Mouse (Mus musculus): ENCODE results near the gene Papolb. TPM values are rescaled to one million over a fixed set of nuclear protein-coding genes. Genes with fewer than 3 reads are reported as not detected.

Papolb gene
- polyA plus RNA-seq, 1 experiment, result not detected

GRCm38 (mm10) chr5:142504175-142504574 is 25.7 kb downstream of the Papolb start:
- Histone ChIP-seq H3K4me3 (ENCODE audit: extremely low read depth, insufficient read depth, insufficient read length) (no peak overlapping the region), H3K27me3 (ENCODE audit: control insufficient read depth, insufficient read depth, low read length) (no peaks in the 10 kb centered on the region), H3K4me1 (ENCODE audit: control insufficient read depth, insufficient read depth, insufficient read length) (no peaks in the 10 kb centered on the region), H3K27ac (ENCODE audit: insufficient read depth, low read length) (no peak overlapping the region), H3K36me3 (ENCODE audit: control insufficient read depth, insufficient read depth, low read length) (no peaks in the 10 kb centered on the region)
- DNase-seq (ENCODE audit: low read depth in 1 of 2, low spot score in 2 of 2), result no peak
- TF ChIP-seq CTCF (IDR thresholded peaks at IDR 0.05; ENCODE audit: extremely low read depth, insufficient read depth, insufficient read length, insufficient replicate concordance) (no peak), POLR2A (IDR thresholded peaks at IDR 0.05; ENCODE audit: low read depth, low read length) (no peak)
- WGBS, result 25% methylated on average over 3 of the region's 3 CpGs

- Histone ChIP-seq H3K27me3 (ENCODE audit: control insufficient read depth, insufficient read depth, low read length) (no peaks in the 10 kb centered on the region), H3K27ac (ENCODE audit: insufficient read depth, low read length) (no peak overlapping the region), H3K36me3 (ENCODE audit: control insufficient read depth, insufficient read depth, low read length) (no peaks in the 10 kb centered on the region), H3K4me1 (ENCODE audit: control insufficient read depth, insufficient read depth, insufficient read length) (no peaks in the 10 kb centered on the region), H3K4me3 (ENCODE audit: extremely low read depth, insufficient read depth, insufficient read length) (no peak overlapping the region)
- WGBS, result 7% methylated on average over 3 of the region's 3 CpGs
- TF ChIP-seq POLR2A (IDR thresholded peaks at IDR 0.05; ENCODE audit: low read depth, low read length) (no peak), CTCF (IDR thresholded peaks at IDR 0.05; ENCODE audit: extremely low read depth, insufficient read depth, insufficient read length, insufficient replicate concordance) (peak; percentile 51; the same call in 1 of the 2 replicates)
- peak; percentile 21 to 48 for DNase-seq (ENCODE audit: low read depth in 1 of 2, low spot score in 2 of 2)
Observed at GRCm38 (mm10) chr5:142502414-142502813, 27.5 kb downstream of the Papolb start.

DNA sequence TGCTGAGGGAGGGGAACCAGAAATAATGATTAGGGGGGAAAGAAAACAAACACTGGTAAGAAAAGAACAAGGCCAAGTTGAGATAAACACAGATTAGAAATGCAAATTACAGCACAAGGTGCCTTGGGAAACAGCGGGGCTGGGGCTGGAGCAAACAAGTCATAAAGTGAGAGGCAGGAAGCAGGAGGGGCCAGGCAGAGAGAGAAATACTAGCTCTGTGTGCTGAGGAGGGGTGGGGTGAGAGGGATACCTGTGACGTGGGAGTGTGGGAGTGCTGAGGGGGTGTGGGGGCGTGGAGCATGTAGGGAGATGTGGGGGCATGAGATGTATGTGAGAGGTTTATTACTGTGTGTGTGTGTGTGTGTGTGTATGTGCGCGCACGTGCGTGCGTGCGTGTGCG is 29.0 kb downstream of the Papolb start:
- 67% methylated on average over 10 of the region's 10 CpGs for WGBS
- no peak for TF ChIP-seq POLR2A (IDR thresholded peaks at IDR 0.05; ENCODE audit: low read depth, low read length)
- no peak for TF ChIP-seq CTCF (IDR thresholded peaks at IDR 0.05; ENCODE audit: extremely low read depth, insufficient read depth, insufficient read length, insufficient replicate concordance)

DNA sequence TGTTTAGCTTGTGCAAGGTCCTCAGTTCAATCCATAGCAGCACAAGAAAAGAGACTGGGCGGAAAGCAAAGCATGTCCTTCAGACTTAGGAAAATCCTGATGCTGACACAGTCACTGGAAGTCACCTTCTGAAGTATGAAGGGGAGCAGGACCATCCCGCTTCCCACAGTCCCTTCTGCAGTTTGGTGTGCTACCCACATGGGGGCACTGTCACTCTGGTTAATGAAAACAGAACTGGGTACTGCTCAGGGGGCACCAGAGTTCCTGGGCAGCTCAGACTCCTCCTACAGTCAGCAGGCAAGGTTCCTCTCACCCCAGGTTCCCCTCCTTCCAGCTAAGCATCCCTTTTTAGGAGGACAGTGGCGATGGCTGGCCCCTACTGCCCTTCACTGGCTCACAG is 30.9 kb downstream of the Papolb start:
- TF ChIP-seq POLR2A (IDR thresholded peaks at IDR 0.05; ENCODE audit: low read depth, low read length) (no peak), CTCF (IDR thresholded peaks at IDR 0.05; ENCODE audit: extremely low read depth, insufficient read depth, insufficient read length, insufficient replicate concordance) (peak; percentile 29; the same call in 1 of the 2 replicates)
- Histone ChIP-seq H3K36me3 (ENCODE audit: control insufficient read depth, insufficient read depth, low read length) (no peaks in the 10 kb centered on the region), H3K4me3 (ENCODE audit: extremely low read depth, insufficient read depth, insufficient read length) (no peak overlapping the region), H3K27ac (ENCODE audit: insufficient read depth, low read length) (no peak overlapping the region), H3K4me1 (ENCODE audit: control insufficient read depth, insufficient read depth, insufficient read length) (no peaks in the 10 kb centered on the region), H3K27me3 (ENCODE audit: control insufficient read depth, insufficient read depth, low read length) (no peaks in the 10 kb centered on the region)
- 40% methylated on average over 3 of the region's 3 CpGs for WGBS
- no peak for DNase-seq (ENCODE audit: low read depth in 1 of 2, low spot score in 2 of 2)

More for the DNA sequence above, 29.0 kb downstream of the Papolb start:
- H3K4me3 ChIP-seq (ENCODE audit: extremely low read depth, insufficient read depth, insufficient read length), result no peak overlapping the region
- H3K36me3 ChIP-seq (ENCODE audit: control insufficient read depth, insufficient read depth, low read length), result no peaks in the 10 kb centered on the region
- H3K27ac ChIP-seq (ENCODE audit: insufficient read depth, low read length), result no peak overlapping the region
- DNase-seq (ENCODE audit: low read depth in 1 of 2, low spot score in 2 of 2), result no peak
- H3K4me1 ChIP-seq (ENCODE audit: control insufficient read depth, insufficient read depth, insufficient read length), result no peaks in the 10 kb centered on the region
- no peaks in the 10 kb centered on the region for H3K27me3 ChIP-seq (ENCODE audit: control insufficient read depth, insufficient read depth, low read length)

- Histone ChIP-seq H3K27me3 (ENCODE audit: control insufficient read depth, insufficient read depth, low read length) (no peaks in the 10 kb centered on the region), H3K27ac (ENCODE audit: insufficient read depth, low read length) (no peak overlapping the region), H3K36me3 (ENCODE audit: control insufficient read depth, insufficient read depth, low read length) (no peaks in the 10 kb centered on the region), H3K4me3 (ENCODE audit: extremely low read depth, insufficient read depth, insufficient read length) (no peak overlapping the region), H3K4me1 (ENCODE audit: control insufficient read depth, insufficient read depth, insufficient read length) (no peaks in the 10 kb centered on the region)
- DNase-seq (ENCODE audit: low read depth in 1 of 2, low spot score in 2 of 2), result no peak
- 78% methylated on average over 14 of the region's 14 CpGs for WGBS
- TF ChIP-seq POLR2A (IDR thresholded peaks at IDR 0.05; ENCODE audit: low read depth, low read length) (no peak), CTCF (IDR thresholded peaks at IDR 0.05; ENCODE audit: extremely low read depth, insufficient read depth, insufficient read length, insufficient replicate concordance) (no peak)
Observed at GRCm38 (mm10) chr5:142495321-142496096, 34.4 kb downstream of the Papolb start.

DNA sequence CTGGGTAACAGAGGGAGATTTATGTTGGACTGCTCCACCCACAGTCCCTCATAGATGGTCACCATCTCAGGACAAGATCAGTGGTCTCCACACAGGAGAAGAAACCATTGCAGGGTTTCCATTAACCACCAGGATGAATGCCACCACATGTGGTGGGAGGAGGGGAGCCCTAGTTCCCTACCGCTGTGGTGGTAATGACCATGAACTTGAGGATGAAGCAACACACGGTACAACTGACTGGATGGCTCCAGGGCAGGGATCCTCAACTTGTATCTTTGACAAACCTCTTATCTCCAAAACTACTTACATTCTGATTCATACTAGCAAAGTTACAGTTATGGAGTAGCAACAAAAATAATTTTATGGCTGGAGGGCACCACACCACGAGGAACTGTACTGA is 36.6 kb downstream of the Papolb start:
- Histone ChIP-seq H3K27ac (ENCODE audit: insufficient read depth, low read length) (no peak overlapping the region), H3K36me3 (ENCODE audit: control insufficient read depth, insufficient read depth, low read length) (no peaks in the 10 kb centered on the region), H3K27me3 (ENCODE audit: control insufficient read depth, insufficient read depth, low read length) (no peaks in the 10 kb centered on the region), H3K4me3 (ENCODE audit: extremely low read depth, insufficient read depth, insufficient read length) (no peak overlapping the region), H3K4me1 (ENCODE audit: control insufficient read depth, insufficient read depth, insufficient read length) (no peaks in the 10 kb centered on the region)
- TF ChIP-seq CTCF (IDR thresholded peaks at IDR 0.05; ENCODE audit: extremely low read depth, insufficient read depth, insufficient read length, insufficient replicate concordance) (no peak), POLR2A (IDR thresholded peaks at IDR 0.05; ENCODE audit: low read depth, low read length) (no peak)
- DNase-seq (ENCODE audit: low read depth in 1 of 2, low spot score in 2 of 2), result no peak
- 77% methylated on average over 3 of the region's 3 CpGs for WGBS

All from spleen, adult 2 months (tissue).